Mouse (Mus musculus) intestine, postnatal 0 days (tissue): ENCODE data around the gene Tecta. TPM values are rescaled to one million over a fixed set of nuclear protein-coding genes. Genes with fewer than 3 reads are reported as not detected.

Experiments used
- ATAC-seq: fragments of 200-750 bp; cut with Nextera tagmentation; 2 replicates; pipeline ENCODE4 v1.8.0; 2017; ENCODE audit warnings: mild to moderate bottlenecking, moderate TSS enrichment, moderate library complexity
- H3K27ac ChIP-seq: fragments of 300-500 bp; sonication (generic); 2 replicates; pipeline ENCODE4 v1.5.1; 2014; ENCODE audit warnings: mild to moderate bottlenecking, low read depth, low read length, moderate library complexity
- H3K27me3 ChIP-seq: fragments of 300-500 bp; sonication (generic); replicated peaks from 2 replicates; pipeline ENCODE4 v1.6.1; 2014; ENCODE audit warnings: low read length, mixed read lengths; ENCODE audit not compliant: control insufficient read depth, insufficient read depth
- H3K36me3 ChIP-seq: fragments of 300-500 bp; sonication (generic); 2 replicates; pipeline ENCODE4 v1.6.1; 2014; ENCODE audit warnings: mild to moderate bottlenecking, moderate library complexity; ENCODE audit not compliant: control insufficient read depth, insufficient read depth
- H3K4me1 ChIP-seq: fragments of 300-500 bp; sonication (generic); replicated peaks from 2 replicates; pipeline ENCODE4 v1.6.1; 2014; ENCODE audit warnings: antibody characterized with exemption, low read length, mixed read lengths; ENCODE audit not compliant: control insufficient read depth, insufficient read depth
- H3K4me2 ChIP-seq: fragments of 300-500 bp; sonication (generic); replicated peaks from 2 replicates; pipeline ENCODE4 v1.6.1; 2014; ENCODE audit warnings: low read depth, mild to moderate bottlenecking, moderate library complexity
- H3K4me3 ChIP-seq: fragments of 300-500 bp; sonication (generic); 2 replicates; pipeline ENCODE4 v1.5.1; 2014; ENCODE audit warnings: low read depth, low read length
- H3K9ac ChIP-seq: fragments of 300-500 bp; sonication (generic); 2 replicates; pipeline ENCODE4 v1.6.1; 2014; ENCODE audit warnings: mild to moderate bottlenecking, low read depth, low read length
- H3K9me3 ChIP-seq: fragments of 300-500 bp; sonication (generic); 2 replicates; pipeline ENCODE4 v1.6.1; 2016; ENCODE audit warnings: mixed run types; ENCODE audit not compliant: control insufficient read depth
- CTCF ChIP-seq: sonication (generic); IDR thresholded peaks from 2 replicates; pipeline ENCODE4 v1.5.1; 2016; ENCODE audit warnings: low read depth, mild to moderate bottlenecking, control low read depth, antibody characterized with exemption, moderate library complexity
- WGBS: fragments of 180-500 bp; shearing (Covaris S2); extraction: QIAGEN DNeasy Blood & Tissue Kit; methylation state at CpG from one replicate; pipeline ENCODE4 v1.1.7; 2014; 5-methylcytosine and 5-hydroxymethylcytosine counted together
- polyA plus RNA-seq: library from polyadenylated mRNA; unstranded; fragments of >200 nt; fragmentation: Nextera tagmentation; extraction: Ambion mirVana; gene quantifications from 2 replicates; pipeline ENCODE4 v1.2.1, GENCODE M21; 2015

The Tecta gene
- polyA plus RNA-seq, 1 experiment from 2014 or later, result 0.04 TPM

DNA sequence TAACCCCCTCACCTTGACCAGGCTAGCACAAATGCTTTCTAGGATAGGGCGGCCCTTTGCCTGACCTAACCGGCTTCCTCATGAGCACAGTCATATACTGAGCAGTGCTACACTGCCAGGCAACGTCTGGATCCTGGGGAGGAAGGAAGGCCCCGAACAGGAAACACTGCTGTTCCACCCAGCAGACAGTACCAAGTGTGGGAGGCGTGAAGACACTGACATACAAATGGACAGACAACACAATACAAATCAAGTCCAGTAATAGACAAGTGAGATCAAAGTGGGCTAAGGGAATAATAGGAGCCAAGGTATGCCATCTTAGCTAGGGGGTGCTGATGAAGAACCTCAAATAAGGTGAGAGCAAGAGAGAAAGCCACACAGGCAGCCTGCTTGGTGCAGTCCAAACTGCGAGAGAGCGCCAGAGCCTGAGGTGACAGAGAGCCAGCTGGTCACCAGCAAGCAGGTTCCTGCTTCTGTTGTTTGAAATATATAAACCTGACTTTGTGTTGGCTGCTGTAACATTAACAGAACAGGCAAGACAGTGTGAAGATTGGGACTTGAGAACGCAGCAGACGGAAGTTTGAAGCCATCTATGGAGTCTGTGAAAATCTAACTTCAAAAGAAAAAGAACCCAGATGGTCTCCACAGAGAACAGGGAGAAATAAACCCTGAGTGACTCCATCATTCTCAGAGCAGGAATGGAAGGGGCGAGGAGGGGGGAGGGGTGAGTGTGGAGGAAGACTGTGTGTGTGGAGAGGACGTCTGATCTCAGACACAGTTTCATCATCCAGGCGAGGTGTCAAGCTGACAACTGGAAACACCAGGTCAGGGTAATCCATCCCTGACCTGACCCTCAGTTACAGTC is 28.6 kb upstream of the Tecta start:
- Histone ChIP-seq H3K4me1 (no peaks in the 10 kb centered on the region), H3K9me3 (no peaks in the 10 kb centered on the region), H3K27me3 (no peaks in the 10 kb centered on the region), H3K4me2 (no peak overlapping the region), H3K4me3 (no peak overlapping the region), H3K36me3 (peaks cover 42% of the 10 kb centered on the region; the same call in 1 of the 2 replicates), H3K9ac (no peak overlapping the region; the same call in 1 of the 2 replicates), H3K27ac (no peak overlapping the region; the same call in none of the 2 replicates)
- no peak for ATAC-seq
- no peak for TF ChIP-seq CTCF
- WGBS, result 62% methylated on average over 12 of the region's 12 CpGs

DNA sequence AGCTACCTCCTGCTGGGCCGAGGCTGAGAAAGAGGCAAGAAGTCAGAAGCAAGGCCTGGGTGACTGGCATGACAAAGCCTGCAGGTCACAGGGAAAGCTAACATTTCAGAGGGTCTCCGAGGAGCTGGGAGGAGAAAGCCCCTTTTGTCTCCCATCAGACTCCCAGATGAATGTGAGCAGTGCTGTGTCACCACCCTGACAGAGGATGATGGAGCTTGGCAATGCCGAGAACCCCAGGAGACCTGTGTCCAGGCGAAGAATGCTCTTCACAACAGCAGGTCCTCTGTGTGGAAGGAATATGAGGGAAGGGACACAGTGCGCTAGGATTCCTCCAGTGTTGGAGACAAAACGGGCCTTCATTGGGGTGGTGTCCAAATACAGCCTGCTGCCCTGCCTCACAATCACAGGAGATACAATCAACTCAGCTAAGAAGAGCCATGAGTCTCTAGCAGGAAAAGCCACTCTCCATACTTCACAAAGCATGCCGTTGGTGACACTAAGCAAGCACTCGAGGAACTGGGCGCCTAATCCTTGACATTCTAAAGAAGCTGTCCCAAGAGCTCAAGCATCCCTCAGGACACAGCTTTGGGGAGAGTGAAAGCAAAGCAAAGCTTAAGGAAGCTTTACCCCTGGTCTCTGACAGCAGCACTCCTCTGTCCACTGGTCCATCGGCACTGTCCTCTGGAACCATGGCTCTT is 27.1 kb upstream of the Tecta start:
- no peaks in the 10 kb centered on the region for H3K9me3 ChIP-seq
- no peaks in the 10 kb centered on the region for H3K27me3 ChIP-seq
- WGBS, result 79% methylated on average over 10 of the region's 10 CpGs

DNA sequence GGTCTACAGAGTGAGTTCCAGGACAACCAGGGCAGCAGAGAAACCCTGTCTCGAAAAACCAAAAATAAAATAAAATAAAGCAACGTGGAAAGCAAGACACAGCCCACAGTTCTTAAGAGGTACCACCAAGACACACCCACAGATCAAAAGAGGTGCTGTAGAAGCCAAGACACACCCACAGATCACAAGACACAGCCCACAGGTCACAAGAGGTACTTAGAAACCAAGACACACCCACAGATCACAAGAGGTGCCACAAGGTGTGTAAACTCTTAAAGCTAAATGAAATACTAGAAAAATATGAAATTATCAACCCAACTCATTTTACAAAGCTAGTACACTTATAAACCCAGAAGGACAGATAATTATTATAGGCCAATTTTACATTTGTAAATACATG is 23.9 kb upstream of the Tecta start:
- no peaks in the 10 kb centered on the region for H3K9me3 ChIP-seq
- H3K4me1 ChIP-seq, result no peaks in the 10 kb centered on the region; the same call in 1 of the 2 replicates
- H3K4me3 ChIP-seq, result no peak overlapping the region
- TF ChIP-seq CTCF, result no peak
- H3K27me3 ChIP-seq, result no peaks in the 10 kb centered on the region
- H3K36me3 ChIP-seq, result peaks cover 23% of the 10 kb centered on the region
- WGBS, result 43% methylated on average over 2 of the region's 2 CpGs
- H3K4me2 ChIP-seq, result no peak overlapping the region
- no peak overlapping the region for H3K9ac ChIP-seq
- peak; percentile 64; the same call in 1 of the 2 replicates for ATAC-seq
- no peak overlapping the region for H3K27ac ChIP-seq

More for the DNA sequence above, 27.1 kb upstream of the Tecta start:
- Histone ChIP-seq H3K4me1 (no peaks in the 10 kb centered on the region; the same call in 1 of the 2 replicates), H3K27ac (no peak overlapping the region), H3K9ac (no peak overlapping the region), H3K36me3 (peaks cover 34% of the 10 kb centered on the region; the same call in 1 of the 2 replicates), H3K4me2 (no peak overlapping the region), H3K4me3 (no peak overlapping the region)
- no peak for TF ChIP-seq CTCF
- ATAC-seq, result no peak

DNA sequence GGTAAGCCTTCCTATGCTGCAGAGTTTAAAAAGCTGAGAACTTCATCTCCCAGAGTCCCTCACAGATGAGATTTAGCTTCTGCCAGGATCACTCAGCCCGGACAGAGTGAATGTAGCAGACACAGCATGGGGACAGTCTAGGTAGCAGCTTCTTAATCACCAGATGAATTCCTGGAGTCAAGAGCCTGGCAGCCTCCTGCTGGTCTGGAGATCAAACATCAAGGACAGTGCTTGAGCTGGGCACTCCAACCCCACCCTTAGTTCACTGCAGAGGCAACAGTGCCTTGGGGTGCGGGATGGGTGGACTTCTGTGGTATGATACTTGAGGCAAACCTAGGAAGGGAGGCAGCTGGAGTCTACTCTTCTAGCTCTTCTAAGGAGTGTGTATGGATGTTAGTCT is 20.0 kb upstream of the Tecta start:
- Histone ChIP-seq H3K4me2 (no peak overlapping the region), H3K27ac (no peak overlapping the region), H3K36me3 (peaks cover 12% of the 10 kb centered on the region), H3K27me3 (no peaks in the 10 kb centered on the region), H3K4me3 (no peak overlapping the region), H3K9ac (no peak overlapping the region), H3K4me1 (no peaks in the 10 kb centered on the region; the same call in 1 of the 2 replicates), H3K9me3 (no peaks in the 10 kb centered on the region)
- no peak for ATAC-seq
- WGBS, result 79% methylated on average over 2 of the region's 2 CpGs
- TF ChIP-seq CTCF, result no peak

DNA sequence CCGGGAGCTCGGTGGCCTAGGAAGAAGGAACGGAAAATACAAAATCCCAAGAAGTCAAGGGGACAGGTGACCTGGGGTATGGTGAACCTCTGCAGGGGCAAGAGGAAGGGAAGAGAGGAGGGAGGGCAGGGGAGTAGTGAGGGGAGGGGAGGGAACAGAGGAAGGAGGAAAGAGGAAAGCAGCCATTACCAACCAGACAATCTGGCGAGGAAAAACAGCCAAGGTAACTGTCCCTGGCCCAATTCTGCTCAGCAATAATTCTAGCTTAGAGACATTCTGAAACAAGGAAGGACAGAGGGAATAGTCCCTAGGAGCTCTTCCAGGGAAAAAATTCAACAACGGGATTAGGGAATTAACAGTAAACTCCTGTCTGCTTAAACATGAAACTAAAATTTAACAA is 19.1 kb upstream of the Tecta start:
- Histone ChIP-seq H3K27ac (no peak overlapping the region), H3K27me3 (no peaks in the 10 kb centered on the region), H3K4me3 (no peak overlapping the region), H3K4me1 (no peaks in the 10 kb centered on the region; the same call in 1 of the 2 replicates), H3K9me3 (no peaks in the 10 kb centered on the region), H3K9ac (no peak overlapping the region), H3K4me2 (no peak overlapping the region), H3K36me3 (peaks cover 12% of the 10 kb centered on the region)
- TF ChIP-seq CTCF, result no peak
- ATAC-seq, result no peak
- WGBS, result 91% methylated on average over 5 of the region's 5 CpGs

DNA sequence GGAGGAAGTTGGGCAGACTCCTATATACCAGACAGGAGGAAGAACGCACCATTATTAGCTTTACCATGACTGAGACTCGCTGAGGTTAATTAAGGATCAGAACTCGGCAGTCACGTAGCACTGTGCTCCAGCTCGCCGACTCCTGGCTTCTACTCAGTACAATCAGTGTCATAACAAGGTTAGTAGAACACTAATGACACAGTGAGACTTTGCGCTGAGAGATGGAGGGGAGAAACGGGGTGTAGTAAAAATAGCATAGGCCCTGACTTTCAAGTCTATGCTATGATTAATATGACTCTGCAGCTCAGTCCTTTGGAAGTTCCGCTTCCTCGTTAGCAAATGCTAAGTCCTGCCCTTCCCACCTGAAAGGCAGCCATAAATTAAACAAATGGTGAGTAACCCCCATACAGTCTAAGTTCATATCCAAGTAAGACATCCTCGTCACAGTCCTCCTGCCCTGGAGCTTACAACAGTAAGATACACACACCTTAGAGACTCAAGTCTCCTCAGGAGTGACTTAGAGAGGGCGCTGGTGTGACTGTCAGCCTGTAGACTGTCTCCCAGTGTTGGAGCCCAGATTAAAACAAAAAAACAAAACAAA is 17.7 kb upstream of the Tecta start:
- Histone ChIP-seq H3K4me3 (no peak overlapping the region), H3K27me3 (no peaks in the 10 kb centered on the region), H3K9ac (no peak overlapping the region), H3K4me2 (no peak overlapping the region), H3K4me1 (no peaks in the 10 kb centered on the region), H3K36me3 (peaks cover 12% of the 10 kb centered on the region), H3K27ac (no peak overlapping the region; the same call in 1 of the 2 replicates), H3K9me3 (no peaks in the 10 kb centered on the region)
- 68% methylated on average over 12 of the region's 12 CpGs for WGBS
- TF ChIP-seq CTCF, result no peak
- peak; percentile 44; the same call in 1 of the 2 replicates for ATAC-seq
